Mouse (Mus musculus): Measurements from ENCODE around the gene Cep95. TPM values are rescaled to one million over a fixed set of nuclear protein-coding genes. Genes with fewer than 3 reads are reported as not detected.
"Not testable (repeated sequence)": the region's sequence is repeated elsewhere in the genome, so short reads cannot be mapped to it uniquely, and the experiment has no call there.

Gene Cep95
- polyA plus RNA-seq (2014; fragmentation: Nextera tagmentation; extraction: Ambion mirVana): 13.9 and 14.4 TPM in 2 replicates

DNA sequence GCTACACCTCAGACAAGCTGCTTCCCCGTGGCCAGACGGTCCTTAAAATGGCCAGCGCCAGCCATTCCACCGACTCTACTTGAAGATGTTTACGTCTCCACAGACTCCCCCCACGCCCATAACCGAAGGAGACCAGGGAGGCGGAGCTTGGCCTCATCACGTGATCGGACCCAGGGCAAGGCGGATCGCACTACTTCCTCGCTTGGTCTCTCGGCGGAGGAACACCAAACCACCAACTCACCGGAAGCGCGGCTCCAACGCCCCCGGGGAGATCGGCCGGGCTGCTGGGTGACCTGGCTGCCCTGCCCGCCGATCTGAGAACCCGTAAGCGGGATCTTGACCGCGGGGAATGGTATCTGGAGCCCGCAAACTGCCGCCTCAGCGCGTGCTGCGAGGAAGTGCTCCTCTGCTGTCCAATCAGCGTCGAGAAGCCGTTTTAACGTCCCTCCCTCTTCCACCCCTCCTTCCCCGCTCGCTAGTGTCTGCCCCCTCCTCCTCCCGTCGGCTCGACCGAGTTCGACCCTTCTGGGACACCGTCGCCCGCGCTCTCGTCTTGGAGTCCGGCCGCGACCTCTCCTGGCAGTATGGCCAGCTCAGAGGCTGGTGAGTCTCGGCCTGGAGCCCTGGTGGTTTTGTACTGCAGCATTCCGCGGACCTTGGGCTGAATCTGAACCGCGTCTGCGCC is at the start of gene Cep95, which contains the start of gene Ddx5:
Gene Cep95, plus strand, starts transcription at position 478 of the 685 bp plus-strand sequence.
Gene Ddx5, minus strand, starts transcription at position 411 of the 685 bp plus-strand sequence.
- H3K36me3 ChIP-seq (ENCODE audit: control insufficient read depth, insufficient read depth, low read length): peaks cover 38% of the 10 kb centered on the region
- H3K4me3 ChIP-seq (replicated peaks; ENCODE audit: low read depth, low read length): peak within 1 kb of the TSS; percentile 95
- DNase-seq (peak; percentile 97), ATAC-seq (ENCODE audit: low FRiP score, low TSS enrichment) (peak; percentile 92)
- no peaks in the 10 kb centered on the region for H3K27me3 ChIP-seq (ENCODE audit: control insufficient read depth, insufficient read depth, low read length)
- WGBS: under 1% methylated on average over 58 of the region's 58 CpGs
- peak within 1 kb of the TSS; percentile 98 for H3K27ac ChIP-seq (replicated peaks; ENCODE audit: low read depth, low read length)
- H3K4me2 ChIP-seq (ENCODE audit: low read length): peak within 1 kb of the TSS; percentile 60
- no peaks in the 10 kb centered on the region for H3K9me3 ChIP-seq (ENCODE audit: control insufficient read depth, low read length)
- H3K9ac ChIP-seq (replicated peaks; ENCODE audit: low read length): peak within 1 kb of the TSS; percentile 99
- H3K4me1 ChIP-seq (ENCODE audit: control insufficient read depth, insufficient read depth, low read length): peaks cover 20% of the 10 kb centered on the region

DNA sequence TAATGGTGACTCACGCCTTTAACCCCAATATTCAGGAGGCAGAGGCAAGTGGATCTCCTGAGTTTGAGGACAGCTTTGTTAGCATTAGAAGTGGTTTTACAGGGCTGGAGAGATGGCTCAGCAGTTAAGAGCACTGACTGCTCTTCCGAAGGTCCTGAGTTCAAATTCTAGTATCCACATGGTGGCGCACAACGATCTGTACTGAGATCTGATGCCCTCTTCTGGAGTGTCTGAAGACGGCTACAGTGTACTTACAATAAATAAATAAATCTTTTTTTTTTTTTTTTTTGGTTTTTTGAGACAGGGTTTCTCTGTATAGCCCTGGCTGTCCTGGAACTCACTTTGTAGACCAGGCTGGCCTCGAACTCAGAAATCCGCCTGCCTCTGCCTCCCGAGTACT is 48.3 kb upstream of the Cep95 start:
- not testable (repeated sequence) for ATAC-seq (ENCODE audit: low FRiP score, low TSS enrichment); H3K9me3 ChIP-seq (ENCODE audit: control insufficient read depth, low read length); DNase-seq; H3K4me3 ChIP-seq (replicated peaks; ENCODE audit: low read depth, low read length); H3K4me2 ChIP-seq (ENCODE audit: low read length); H3K36me3 ChIP-seq (ENCODE audit: control insufficient read depth, insufficient read depth, low read length); H3K27ac ChIP-seq (replicated peaks; ENCODE audit: low read depth, low read length); H3K9ac ChIP-seq (replicated peaks; ENCODE audit: low read length); H3K27me3 ChIP-seq (ENCODE audit: control insufficient read depth, insufficient read depth, low read length)
- WGBS: 97% methylated on average over 8 of the region's 8 CpGs
- peaks cover 18% of the 10 kb centered on the region for H3K4me1 ChIP-seq (ENCODE audit: control insufficient read depth, insufficient read depth, low read length)

DNA sequence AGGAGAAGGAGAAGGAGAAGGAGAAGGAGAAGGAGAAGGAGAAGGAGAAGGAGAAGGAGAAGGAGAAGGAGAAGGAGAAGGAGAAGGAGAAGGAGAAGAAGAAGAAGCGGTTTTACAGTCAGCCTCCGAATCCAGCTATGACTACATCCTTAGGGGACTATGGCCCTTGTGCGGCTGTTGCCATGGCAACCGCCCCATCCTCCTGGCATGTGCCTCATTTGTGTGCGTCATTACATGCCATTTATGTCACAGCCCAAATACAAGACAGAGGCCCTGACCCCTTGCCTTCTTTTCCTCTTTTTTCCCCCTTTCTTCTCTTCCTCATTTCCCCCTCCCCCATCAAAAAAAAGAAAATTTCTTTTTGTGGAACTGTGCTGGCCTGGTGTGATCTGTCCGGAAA is 47.8 kb upstream of the Cep95 start:
- no peak; the same call in 1 of the 2 replicates for ATAC-seq (ENCODE audit: low FRiP score, low TSS enrichment)
- Histone ChIP-seq H3K9me3 (ENCODE audit: control insufficient read depth, low read length) (no peaks in the 10 kb centered on the region), H3K4me2 (ENCODE audit: low read length) (no peak overlapping the region), H3K4me1 (ENCODE audit: control insufficient read depth, insufficient read depth, low read length) (peaks cover 17% of the 10 kb centered on the region), H3K36me3 (ENCODE audit: control insufficient read depth, insufficient read depth, low read length) (no peaks in the 10 kb centered on the region), H3K4me3 (replicated peaks; ENCODE audit: low read depth, low read length) (no peak overlapping the region), H3K27me3 (ENCODE audit: control insufficient read depth, insufficient read depth, low read length) (no peaks in the 10 kb centered on the region), H3K9ac (replicated peaks; ENCODE audit: low read length) (no peak overlapping the region), H3K27ac (replicated peaks; ENCODE audit: low read depth, low read length) (0 out of 2 replicates have a peak overlapping the region, but pooled peaks have one; percentile 22)
- WGBS: 29% methylated on average over 6 of the region's 6 CpGs
- peak; percentile 83 for DNase-seq

DNA sequence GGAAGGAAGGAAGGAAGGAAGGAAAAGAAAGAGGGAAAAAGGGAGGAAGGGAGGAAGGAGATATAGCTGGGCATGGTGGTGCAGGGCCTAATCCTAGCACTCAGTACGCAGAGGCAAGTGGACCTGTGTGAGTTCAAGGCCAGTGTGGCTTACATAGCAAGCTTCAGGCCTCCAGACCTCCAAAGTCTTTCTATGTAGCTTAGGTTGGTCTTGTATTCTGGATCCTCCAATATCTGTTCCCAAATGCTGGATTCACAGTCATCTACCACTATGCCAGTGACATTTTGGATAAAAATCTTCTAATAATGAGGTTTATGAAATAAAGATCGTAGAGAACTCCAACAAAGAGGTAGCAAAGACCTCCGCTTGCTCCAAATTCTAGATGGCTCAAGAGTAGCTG is 47.2 kb upstream of the Cep95 start:
- H3K4me1 ChIP-seq (ENCODE audit: control insufficient read depth, insufficient read depth, low read length): peaks cover 11% of the 10 kb centered on the region
- H3K4me2 ChIP-seq (ENCODE audit: low read length): no peak overlapping the region
- H3K4me3 ChIP-seq (replicated peaks; ENCODE audit: low read depth, low read length): no peak overlapping the region
- no peaks in the 10 kb centered on the region for H3K27me3 ChIP-seq (ENCODE audit: control insufficient read depth, insufficient read depth, low read length)
- H3K9ac ChIP-seq (replicated peaks; ENCODE audit: low read length): no peak overlapping the region
- no peak for DNase-seq
- WGBS: 90% methylated on average over 3 of the region's 3 CpGs
- H3K9me3 ChIP-seq (ENCODE audit: control insufficient read depth, low read length): no peaks in the 10 kb centered on the region
- no peaks in the 10 kb centered on the region for H3K36me3 ChIP-seq (ENCODE audit: control insufficient read depth, insufficient read depth, low read length)
- no peak for ATAC-seq (ENCODE audit: low FRiP score, low TSS enrichment)
- no peak overlapping the region for H3K27ac ChIP-seq (replicated peaks; ENCODE audit: low read depth, low read length)

DNA sequence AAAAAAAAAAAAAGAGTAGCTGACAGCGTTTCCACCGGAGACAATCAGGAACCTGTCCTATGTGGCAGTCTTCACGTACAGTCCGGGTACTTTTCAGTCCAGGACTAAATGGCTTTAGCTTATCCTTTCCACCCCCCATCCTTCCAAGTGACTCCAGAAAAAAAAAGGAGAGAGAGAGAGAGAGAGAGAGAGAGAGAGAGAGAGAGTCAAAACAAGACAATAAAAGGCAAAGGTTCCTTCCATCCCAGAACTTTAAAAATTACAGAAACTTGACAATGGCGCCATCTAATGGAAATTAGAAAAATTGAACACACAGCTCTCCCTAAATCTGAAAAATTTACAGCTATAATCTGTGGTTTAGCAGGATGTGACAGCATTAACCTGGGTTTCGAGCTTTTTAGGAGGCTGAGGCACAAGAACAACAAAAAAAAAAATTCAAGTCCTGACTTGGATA is 46.6 kb upstream of the Cep95 start:
- H3K9me3 ChIP-seq (ENCODE audit: control insufficient read depth, low read length): 0 out of 2 replicates have a peak, but pooled peaks cover 3% of the 10 kb centered on the region
- 39% methylated on average over 6 of the region's 6 CpGs for WGBS
- H3K9ac ChIP-seq (replicated peaks; ENCODE audit: low read length): no peak overlapping the region
- H3K4me3 ChIP-seq (replicated peaks; ENCODE audit: low read depth, low read length): no peak overlapping the region
- H3K36me3 ChIP-seq (ENCODE audit: control insufficient read depth, insufficient read depth, low read length): no peaks in the 10 kb centered on the region
- H3K4me1 ChIP-seq (ENCODE audit: control insufficient read depth, insufficient read depth, low read length): peaks cover 5% of the 10 kb centered on the region
- no peak for ATAC-seq (ENCODE audit: low FRiP score, low TSS enrichment)
- no peak overlapping the region for H3K27ac ChIP-seq (replicated peaks; ENCODE audit: low read depth, low read length)
- no peaks in the 10 kb centered on the region for H3K27me3 ChIP-seq (ENCODE audit: control insufficient read depth, insufficient read depth, low read length)
- DNase-seq: peak; percentile 78
- no peak overlapping the region for H3K4me2 ChIP-seq (ENCODE audit: low read length)

DNA sequence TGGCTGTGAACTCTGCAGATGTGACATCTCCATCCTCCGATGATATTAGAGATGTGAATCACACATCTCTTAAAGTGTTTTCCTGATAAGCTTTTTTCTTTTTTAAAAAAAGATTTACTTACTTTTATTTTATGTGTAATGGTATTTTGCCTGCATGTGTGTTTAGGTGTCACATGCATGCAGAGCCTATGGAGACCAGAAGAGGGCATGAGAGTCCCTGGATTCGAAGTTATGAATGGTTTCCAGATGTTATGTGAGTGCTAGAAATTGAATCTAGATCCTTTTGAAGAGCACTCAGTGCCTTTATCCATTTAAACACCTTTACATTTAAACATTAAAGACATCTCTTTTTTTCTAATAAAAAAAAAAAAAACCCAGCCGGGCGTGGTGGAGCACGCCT is 44.1 kb upstream of the Cep95 start:
- Histone ChIP-seq H3K27me3 (ENCODE audit: control insufficient read depth, insufficient read depth, low read length) (no peaks in the 10 kb centered on the region), H3K9me3 (ENCODE audit: control insufficient read depth, low read length) (0 out of 2 replicates have a peak, but pooled peaks cover 4% of the 10 kb centered on the region), H3K36me3 (ENCODE audit: control insufficient read depth, insufficient read depth, low read length) (no peaks in the 10 kb centered on the region), H3K4me3 (replicated peaks; ENCODE audit: low read depth, low read length) (no peak overlapping the region), H3K4me1 (ENCODE audit: control insufficient read depth, insufficient read depth, low read length) (no peaks in the 10 kb centered on the region), H3K9ac (replicated peaks; ENCODE audit: low read length) (no peak overlapping the region), H3K4me2 (ENCODE audit: low read length) (no peak overlapping the region), H3K27ac (replicated peaks; ENCODE audit: low read depth, low read length) (no peak overlapping the region)
- no peak for DNase-seq
- ATAC-seq (ENCODE audit: low FRiP score, low TSS enrichment): no peak
- 95% methylated on average over 5 of the region's 5 CpGs for WGBS

DNA sequence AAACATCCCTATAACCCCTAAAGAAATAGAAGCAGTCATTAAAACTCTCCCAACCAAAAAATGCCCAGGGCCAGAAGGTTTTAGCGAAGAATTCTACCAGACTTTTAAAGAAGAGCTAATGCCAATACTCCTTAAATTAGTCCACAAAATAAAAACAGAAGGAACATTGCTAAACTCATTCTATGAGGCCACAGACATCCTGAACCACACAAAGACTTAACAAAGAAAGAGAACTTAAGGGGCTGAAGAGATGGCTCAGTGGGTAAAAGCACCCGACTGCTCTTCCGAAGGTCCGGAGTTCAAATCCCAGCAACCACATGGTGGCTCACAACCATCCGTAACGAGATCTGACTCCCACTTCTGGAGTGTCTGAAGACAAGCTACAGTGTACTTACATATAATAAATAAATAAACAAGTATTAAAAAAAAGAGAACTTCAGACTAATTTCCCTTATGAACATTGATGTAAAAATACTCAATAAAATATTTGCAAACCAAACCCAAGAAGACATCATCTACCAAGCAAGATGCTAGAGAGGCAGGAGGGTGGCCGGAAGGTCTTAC is 39.4 kb upstream of the Cep95 start:
- not testable (repeated sequence) for H3K4me1 ChIP-seq (ENCODE audit: control insufficient read depth, insufficient read depth, low read length); DNase-seq; ATAC-seq (ENCODE audit: low FRiP score, low TSS enrichment); H3K36me3 ChIP-seq (ENCODE audit: control insufficient read depth, insufficient read depth, low read length); H3K4me2 ChIP-seq (ENCODE audit: low read length); H3K9ac ChIP-seq (replicated peaks; ENCODE audit: low read length); H3K4me3 ChIP-seq (replicated peaks; ENCODE audit: low read depth, low read length); H3K27ac ChIP-seq (replicated peaks; ENCODE audit: low read depth, low read length); H3K9me3 ChIP-seq (ENCODE audit: control insufficient read depth, low read length); H3K27me3 ChIP-seq (ENCODE audit: control insufficient read depth, insufficient read depth, low read length)
- WGBS: 96% methylated on average over 7 of the region's 7 CpGs

DNA sequence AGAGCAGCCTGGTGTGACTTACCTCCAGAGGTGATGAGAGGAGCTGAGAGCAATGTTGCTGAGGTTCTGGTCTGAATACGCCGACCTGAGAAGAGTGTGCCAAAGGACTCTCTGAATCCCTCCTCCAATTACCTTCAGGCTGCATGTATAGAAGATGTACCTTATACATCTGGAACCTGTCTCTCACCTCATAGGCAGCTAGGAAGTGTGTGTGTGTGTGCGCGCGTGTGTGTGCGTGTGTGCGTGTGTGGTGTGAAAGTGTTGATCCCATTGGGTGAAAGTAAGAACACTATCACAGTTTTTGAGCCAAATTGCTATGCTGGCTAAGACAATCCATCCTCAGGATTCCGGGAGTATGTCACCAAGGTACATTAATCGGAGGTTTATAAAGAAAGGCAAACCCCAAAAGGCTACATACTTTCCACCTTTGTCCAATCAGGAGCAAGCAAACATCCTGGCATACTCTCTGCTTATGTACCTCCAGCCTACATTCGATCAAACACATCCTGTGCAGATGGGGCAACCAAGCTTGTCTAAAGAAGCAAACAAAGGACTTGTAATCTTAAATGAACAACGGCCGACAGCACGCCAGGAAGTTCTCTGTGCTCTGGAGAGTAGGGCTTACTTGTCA is 38.8 kb upstream of the Cep95 start, which contains the start of gene Pecam1:
Gene Pecam1, minus strand, starts transcription at position 508 of the 631 bp plus-strand sequence.
- Histone ChIP-seq H3K4me2 (ENCODE audit: low read length) (no peak within 1 kb of the TSS), H3K4me1 (ENCODE audit: control insufficient read depth, insufficient read depth, low read length) (no peaks in the 10 kb centered on the region), H3K27ac (replicated peaks; ENCODE audit: low read depth, low read length) (no peak within 1 kb of the TSS), H3K27me3 (ENCODE audit: control insufficient read depth, insufficient read depth, low read length) (no peaks in the 10 kb centered on the region), H3K36me3 (ENCODE audit: control insufficient read depth, insufficient read depth, low read length) (no peaks in the 10 kb centered on the region), H3K4me3 (replicated peaks; ENCODE audit: low read depth, low read length) (no peak within 1 kb of the TSS), H3K9ac (replicated peaks; ENCODE audit: low read length) (no peak within 1 kb of the TSS), H3K9me3 (ENCODE audit: control insufficient read depth, low read length) (0 out of 2 replicates have a peak, but pooled peaks cover 4% of the 10 kb centered on the region)
- DNase-seq (no peak), ATAC-seq (ENCODE audit: low FRiP score, low TSS enrichment) (no peak)
- 88% methylated on average over 13 of the region's 13 CpGs for WGBS

All from midbrain, embryonic 14.5 days (tissue).